Mouse (Mus musculus) 3134 (cell line): ENCODE data around the gene Gm10217.

ENCODE experiments used
- DNase-seq: peaks from one replicate; pipeline ENCODE4 v3.0.0-alpha.2; 2011; ENCODE audit warnings: low spot score; ENCODE audit not compliant: insufficient read length; ENCODE audit errors: extremely low read depth

Gm10217 gene

GRCm38 (mm10) chr8:9863951-9864350, at the start of gene Gm10217:
Gene Gm10217, plus strand, starts transcription at chr8:9864251.
- DNase-seq: no peak

- DNase-seq: no peak
These were observed 39.3 kb upstream of the Gm10217 start for GRCm38 (mm10) chr8:9824770-9825169.

- DNase-seq: no peak
These were observed 23.8 kb upstream of the Gm10217 start for GRCm38 (mm10) chr8:9840257-9840656.

- DNase-seq: no peak
These were observed 4.8 kb upstream of the Gm10217 start for GRCm38 (mm10) chr8:9859286-9859685.

- no peak for DNase-seq
These were observed 3.4 kb upstream of the Gm10217 start for GRCm38 (mm10) chr8:9860539-9861203.

GRCm38 (mm10) chr8:9865150-9865549, 1.1 kb downstream of the Gm10217 start:
- DNase-seq: no peak

GRCm38 (mm10) chr8:9868094-9868493, 4.0 kb downstream of the Gm10217 start:
- DNase-seq: no peak

GRCm38 (mm10) chr8:9876241-9876640, 12.2 kb downstream of the Gm10217 start:
- peak; percentile 7 for DNase-seq

GRCm38 (mm10) chr8:9879921-9880320, 15.9 kb downstream of the Gm10217 start:
- DNase-seq: no peak

GRCm38 (mm10) chr8:9886714-9887113, 22.7 kb downstream of the Gm10217 start:
- no peak for DNase-seq

- no peak for DNase-seq
These were observed 35.1 kb downstream of the Gm10217 start for GRCm38 (mm10) chr8:9899199-9899598.

GRCm38 (mm10) chr8:9899673-9900072, 35.6 kb downstream of the Gm10217 start:
- no peak for DNase-seq
